20 mouse cellular contexts compared by ENCODE assay signal in the genomic region with DNA sequence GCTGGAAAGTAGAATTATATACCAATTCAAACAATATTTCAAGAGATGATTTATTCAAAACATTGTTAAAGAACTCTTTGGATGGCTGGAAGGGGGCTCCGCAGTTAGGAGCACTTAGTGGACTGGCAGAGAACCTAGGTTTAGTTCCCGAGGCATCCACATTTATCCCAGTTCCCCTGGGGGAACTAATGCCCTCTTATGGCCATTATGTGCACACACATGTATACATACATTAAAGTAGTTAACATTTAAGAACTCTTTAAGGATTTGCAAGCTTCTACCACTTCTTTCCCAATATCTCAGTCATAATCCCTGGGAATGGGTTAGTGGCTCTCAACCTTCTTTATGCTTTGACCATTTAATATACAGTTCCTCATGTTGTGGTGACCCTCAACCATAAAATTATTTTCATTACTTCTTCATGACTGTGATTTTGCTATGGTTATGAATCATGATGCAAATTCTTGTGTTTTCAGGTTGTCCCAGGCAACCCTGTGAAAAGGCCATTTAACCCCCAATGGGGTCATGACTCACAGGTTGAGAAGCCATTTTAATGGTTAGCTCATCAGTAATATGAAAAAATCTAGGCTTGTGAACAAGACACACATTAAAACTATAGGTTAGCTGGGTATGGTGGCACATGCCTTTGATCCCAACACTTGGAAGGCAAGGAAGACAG. TPM values are rescaled to one million over a fixed set of nuclear protein-coding genes. Genes with fewer than 3 reads are reported as not detected.
DNase-seq lines count a peak whose midpoint lies in the region; ATAC-seq and TF ChIP-seq lines count a peak whose summit lies in the region.
"Had no signal": no experiment of that assay in that cellular context is flagged by ENCODE, and none has a peak within 500 bp of the region (broad histone marks: within the 10 kb centered on the region; RNA-seq: fewer than 3 reads in every experiment).

No protein-coding gene starts in this region.

- no peak for TF ChIP-seq EP300 in heart, adult 2 months (IDR thresholded peaks at IDR 0.05; ENCODE audit: insufficient read depth, low read depth, low read length)

- H3K27me3 ChIP-seq in heart, adult 2 months (ENCODE audit: control insufficient read depth, insufficient read depth, low read length), result no peaks in the 10 kb centered on the region
- H3K27me3 ChIP-seq in lung, embryonic 14.5 days (ENCODE audit: insufficient read depth, low read length), result no peaks in the 10 kb centered on the region
- H3K27me3 ChIP-seq: embryonic facial prominence, embryonic 15.5 days; forebrain, embryonic 15.5 days; heart, embryonic 12.5 days; liver, embryonic 13.5 days had no signal

- no peaks in the 10 kb centered on the region for H3K36me3 ChIP-seq in heart, adult 2 months (ENCODE audit: control insufficient read depth, insufficient read depth, low read length)
- H3K36me3 ChIP-seq in lung, embryonic 14.5 days (ENCODE audit: insufficient read depth), result no peaks in the 10 kb centered on the region
- H3K36me3 ChIP-seq: embryonic facial prominence, embryonic 15.5 days; forebrain, embryonic 15.5 days; heart, embryonic 12.5 days; hindbrain, embryonic 10.5 days; liver, embryonic 13.5 days had no signal

- no peaks in the 10 kb centered on the region for H3K79me2 ChIP-seq in heart, adult 2 months (replicated peaks; ENCODE audit: control insufficient read depth, insufficient read depth, low read length)

- H3K27ac ChIP-seq in heart, adult 2 months, result no peak overlapping the region
- H3K27ac ChIP-seq in lung, embryonic 14.5 days (ENCODE audit: low read depth), result no peak overlapping the region
- H3K27ac ChIP-seq: embryonic facial prominence, embryonic 15.5 days; forebrain, embryonic 15.5 days; hindbrain, embryonic 10.5 days; liver, embryonic 13.5 days had no signal

- 72% methylated on average over 2 of the region's 2 CpGs for WGBS in heart, adult 2 months
- 70% methylated on average over 2 of the region's 2 CpGs for WGBS in lung, embryonic 14.5 days

- no peaks in the 10 kb centered on the region for H3K9me3 ChIP-seq in lung, embryonic 14.5 days (ENCODE audit: low read depth, low read length)
- H3K9me3 ChIP-seq: embryonic facial prominence, embryonic 15.5 days; forebrain, embryonic 15.5 days; heart, embryonic 12.5 days; hindbrain, embryonic 10.5 days; liver, embryonic 13.5 days had no signal

- no peak overlapping the region for H3K4me3 ChIP-seq in heart, adult 2 months
- no peak overlapping the region for H3K4me3 ChIP-seq in lung, embryonic 14.5 days (ENCODE audit: low read depth, low read length)
- H3K4me3 ChIP-seq: embryonic facial prominence, embryonic 15.5 days; forebrain, embryonic 15.5 days; heart, embryonic 12.5 days; hindbrain, embryonic 10.5 days; liver, embryonic 13.5 days had no signal

- no peak overlapping the region for H3K4me2 ChIP-seq in lung, embryonic 14.5 days
- H3K4me2 ChIP-seq: embryonic facial prominence, embryonic 15.5 days; forebrain, embryonic 15.5 days; heart, embryonic 12.5 days; liver, embryonic 13.5 days had no signal

- TF ChIP-seq POLR2A in heart, adult 2 months (IDR thresholded peaks at IDR 0.05; ENCODE audit: insufficient read depth, low read depth, low read length), result no peak

- DNase-seq in heart, adult 2 months, result no peak
- no peak for DNase-seq in heart, postnatal 25 days (ENCODE audit: low spot score)
- no peak for DNase-seq in lung, embryonic 14.5 days
- no peak for DNase-seq in lung, postnatal 36 days
- DNase-seq in ES-CJ7 (ENCODE audit: low read depth, low spot score), result peak; percentile 23
- no peak for DNase-seq in right cerebral cortex, postnatal 10 days (ENCODE audit: low spot score in 2 of 2)
- no peak for DNase-seq in embryo, embryonic 10.5 days (ENCODE audit: low spot score)
- DNase-seq: cerebellum, adult 11-12 months; cerebellum, postnatal 36 days; gastrocnemius, postnatal 10 days; kidney, postnatal 14 days; liver, embryonic 13.5 days; lung, postnatal 4 days; right cerebral cortex, postnatal 4 days had no signal

- ATAC-seq in lung, embryonic 14.5 days (ENCODE audit: insufficient read depth), result no peak
- ATAC-seq in megakaryocyte progenitor cell, adult 5-6 weeks (replicated peaks; ENCODE audit: poor library complexity), result peak; percentile 58
- ATAC-seq: forebrain, embryonic 15.5 days; midbrain, embryonic 16.5 days had no signal

- no peaks in the 10 kb centered on the region for H3K4me1 ChIP-seq in heart, adult 2 months (ENCODE audit: control insufficient read depth, insufficient read depth, low read length)
- H3K4me1 ChIP-seq in lung, embryonic 14.5 days (ENCODE audit: insufficient read depth), result no peaks in the 10 kb centered on the region
- H3K4me1 ChIP-seq: embryonic facial prominence, embryonic 15.5 days; forebrain, embryonic 15.5 days; heart, embryonic 12.5 days; liver, embryonic 13.5 days had no signal

- TF ChIP-seq CTCF in heart, adult 2 months (IDR thresholded peaks at IDR 0.05), result peak; percentile 69
- TF ChIP-seq CTCF in lung, embryonic 14.5 days (IDR thresholded peaks at IDR 0.05; ENCODE audit: low read depth), result peak; percentile 35

- intact Hi-C loops in heart, adult 2 months (cut with DNase I), result no loop called here
- intact Hi-C loops in heart, postnatal 25 days (cut with DNase I), result no loop called here

- no peak overlapping the region for H3K9ac ChIP-seq in heart, adult 2 months (ENCODE audit: low read depth, low read length)
- H3K9ac ChIP-seq in lung, embryonic 14.5 days, result no peak overlapping the region
- H3K9ac ChIP-seq: embryonic facial prominence, embryonic 15.5 days; forebrain, embryonic 15.5 days; heart, embryonic 12.5 days; liver, embryonic 13.5 days had no signal

RNA-seq across cellular contexts. Expression of a gene that starts 27.2 kb away (rescaled TPM):
- total RNA-seq in heart, adult 2 months (2021), result 1 to 10 TPM; 3.3 to 3.9 TPM
- 4.1 and 7.8 TPM in 2 replicates for polyA plus RNA-seq in heart, adult 2 months (2012; rRNA removed)
- 1 to 10 TPM; 3.9 to 5.7 TPM for total RNA-seq in heart, postnatal 25 days (2021)
- polyA plus RNA-seq in lung, embryonic 14.5 days (2014; fragmentation: Nextera tagmentation; extraction: Ambion mirVana), result 22.8 and 23.5 TPM in 2 replicates
- total RNA-seq in megakaryocyte progenitor cell, adult 5-6 weeks (2015), result not detected in 2 replicates
- total RNA-seq in megakaryocyte progenitor cell, adult 5-6 weeks (2017), result not detected in 2 replicates

Comparison
In these comparisons a context has a peak if more than half of its experiments do, and no peak if none do; other contexts are left out.
1. RNA of a gene that starts 27.2 kb away (total RNA-seq): 3.9 to 5.7 TPM in heart, postnatal 25 days and 3.3 to 3.9 TPM in heart, adult 2 months; not detected in megakaryocyte progenitor cell, adult 5-6 weeks; every median in the first group is over 4 times any median in the second.